Mouse (Mus musculus) hindbrain, embryonic 16.5 days (tissue): Measurements from ENCODE around the gene Pcdh10. TPM values are rescaled to one million over a fixed set of nuclear protein-coding genes. Genes with fewer than 3 reads are reported as not detected.

Source experiments
- ATAC-seq: fragments of 200-750 bp; cut with Nextera tagmentation; 2 replicates; pipeline ENCODE4 v1.8.0; 2017; ENCODE audit warnings: moderate TSS enrichment, moderate library complexity
- H3K27ac ChIP-seq: fragments of 300-500 bp; sonication (generic); 2 replicates; pipeline ENCODE4 v1.5.1; 2014; ENCODE audit warnings: low read depth, mild to moderate bottlenecking, control low read depth, low read length, moderate library complexity
- H3K27me3 ChIP-seq: fragments of 300-500 bp; sonication (generic); replicated peaks from 2 replicates; pipeline ENCODE4 v1.6.1; 2014; ENCODE audit warnings: low read length; ENCODE audit not compliant: control insufficient read depth, insufficient read depth
- H3K36me3 ChIP-seq: fragments of 300-500 bp; sonication (generic); 2 replicates; pipeline ENCODE4 v1.6.1; 2014; ENCODE audit warnings: mild to moderate bottlenecking, low read length, moderate library complexity, mixed read lengths; ENCODE audit not compliant: control insufficient read depth, insufficient read depth
- H3K4me1 ChIP-seq: fragments of 300-500 bp; sonication (generic); 2 replicates; pipeline ENCODE4 v1.6.1; 2014; ENCODE audit warnings: low read depth, low read length; ENCODE audit not compliant: control insufficient read depth, insufficient read depth
- H3K4me2 ChIP-seq: fragments of 300-500 bp; sonication (generic); 2 replicates; pipeline ENCODE4 v1.6.1; 2014; ENCODE audit warnings: mild to moderate bottlenecking, low read length, control low read depth, moderate library complexity
- H3K4me3 ChIP-seq: fragments of 300-500 bp; sonication (generic); 2 replicates; pipeline ENCODE4 v1.5.1; 2014; ENCODE audit warnings: mild to moderate bottlenecking, low read length, control low read depth, moderate library complexity
- H3K9ac ChIP-seq: fragments of 300-500 bp; sonication (generic); 2 replicates; pipeline ENCODE4 v1.6.1; 2014; ENCODE audit warnings: low read depth, mild to moderate bottlenecking, control low read depth, low read length, moderate library complexity
- H3K9me3 ChIP-seq: fragments of 300-500 bp; sonication (generic); 2 replicates; pipeline ENCODE4 v1.6.1; 2014; ENCODE audit warnings: mild to moderate bottlenecking, low read length, moderate library complexity; ENCODE audit not compliant: control insufficient read depth
- WGBS: fragments of 180-500 bp; shearing (Covaris S2); extraction: QIAGEN DNeasy Blood & Tissue Kit; methylation state at CpG from one replicate; pipeline ENCODE4 v1.1.7; 2014; 5-methylcytosine and 5-hydroxymethylcytosine counted together
- polyA plus RNA-seq: library from polyadenylated mRNA; unstranded; fragments of >200 nt; fragmentation: Nextera tagmentation; extraction: Ambion mirVana; gene quantifications from 2 replicates; pipeline ENCODE4 v1.2.1, GENCODE M21; 2015

The Pcdh10 gene
- polyA plus RNA-seq, 1 experiment from 2014 or later: 19.0 TPM

GRCm38 (mm10) chr3:45380811-45381761, 2.9 kb downstream of the Pcdh10 start:
- peak overlapping the region; percentile 65 for H3K4me2 ChIP-seq
- no peaks in the 10 kb centered on the region for H3K9me3 ChIP-seq
- peak overlapping the region; percentile 68 for H3K9ac ChIP-seq
- H3K27ac ChIP-seq: peak overlapping the region; percentile 76
- peak overlapping the region; percentile 73 for H3K4me3 ChIP-seq
- H3K4me1 ChIP-seq: peaks cover 7% of the 10 kb centered on the region
- WGBS: under 1% methylated on average over 72 of the region's 82 CpGs
- H3K27me3 ChIP-seq: no peaks in the 10 kb centered on the region
- no peak for ATAC-seq
- H3K36me3 ChIP-seq: no peaks in the 10 kb centered on the region

DNA sequence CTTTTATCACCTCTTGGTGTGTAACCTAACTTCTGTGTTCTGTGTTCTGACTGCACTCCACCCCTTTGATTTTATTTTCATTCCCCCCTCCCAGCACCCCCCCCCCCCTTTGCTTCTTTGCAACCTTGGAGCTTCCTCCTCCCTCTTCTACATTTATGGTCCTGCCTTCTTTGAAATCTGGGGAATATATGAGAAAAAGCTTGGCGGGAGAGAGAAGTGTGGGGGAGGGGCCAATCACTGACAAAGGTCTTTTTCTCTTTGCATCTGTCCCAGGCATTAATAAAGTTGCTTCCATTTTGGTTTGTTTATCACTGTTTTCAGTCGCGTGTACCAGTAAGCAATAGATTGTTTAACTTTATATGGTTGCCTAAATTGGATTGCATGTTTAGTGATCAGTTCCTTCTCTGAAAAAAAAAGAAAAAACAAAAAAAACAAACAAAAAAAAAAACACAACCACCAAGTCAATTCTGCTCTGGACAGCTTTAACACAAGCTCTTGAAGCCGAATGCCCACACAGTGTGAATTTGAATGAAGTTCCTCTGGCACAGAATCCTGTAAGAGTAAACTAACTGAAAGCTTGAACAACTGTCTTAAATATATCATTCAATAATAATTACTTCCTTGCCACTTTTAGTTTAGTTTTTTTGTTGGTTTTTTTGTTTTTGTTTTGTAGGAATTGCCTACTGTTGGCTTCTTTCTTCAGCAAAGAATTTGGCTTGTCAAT, 4.0 kb downstream of the Pcdh10 start:
- no peaks in the 10 kb centered on the region for H3K9me3 ChIP-seq
- peak overlapping the region; percentile 76 for H3K27ac ChIP-seq
- H3K27me3 ChIP-seq: no peaks in the 10 kb centered on the region
- no peaks in the 10 kb centered on the region for H3K36me3 ChIP-seq
- peaks cover 10% of the 10 kb centered on the region for H3K4me1 ChIP-seq
- no peak for ATAC-seq
- H3K4me3 ChIP-seq: peak overlapping the region; percentile 73
- H3K9ac ChIP-seq: peak overlapping the region; percentile 68
- 13% methylated on average over 4 of the region's 4 CpGs for WGBS
- H3K4me2 ChIP-seq: peak overlapping the region; percentile 65

DNA sequence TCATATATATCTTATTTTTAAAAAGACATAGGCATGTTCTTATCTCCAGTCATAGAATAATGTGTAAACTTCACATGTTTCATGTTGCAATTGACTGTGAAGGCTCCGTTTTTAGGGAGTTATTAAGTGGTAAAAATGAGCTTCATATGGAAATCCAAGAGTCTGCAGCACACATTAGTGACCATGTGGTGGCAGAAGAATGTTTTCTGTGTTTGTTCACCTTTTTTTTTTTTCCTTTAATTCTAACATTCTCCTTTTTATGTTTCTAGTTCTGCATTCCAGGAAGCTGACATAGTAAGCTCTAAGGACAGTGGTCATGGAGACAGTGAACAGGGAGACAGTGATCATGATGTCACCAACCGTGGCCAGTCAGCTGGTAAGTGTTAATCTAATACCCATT, 5.6 kb downstream of the Pcdh10 start:
- no peak for ATAC-seq
- H3K36me3 ChIP-seq: no peaks in the 10 kb centered on the region
- H3K27me3 ChIP-seq: no peaks in the 10 kb centered on the region
- WGBS: 37% methylated on average over 2 of the region's 2 CpGs
- no peak overlapping the region for H3K27ac ChIP-seq
- H3K4me1 ChIP-seq: peaks cover 10% of the 10 kb centered on the region
- peak overlapping the region; percentile 39 for H3K4me2 ChIP-seq
- H3K9ac ChIP-seq: no peak overlapping the region
- H3K9me3 ChIP-seq: no peaks in the 10 kb centered on the region
- peak overlapping the region; percentile 73 for H3K4me3 ChIP-seq

DNA sequence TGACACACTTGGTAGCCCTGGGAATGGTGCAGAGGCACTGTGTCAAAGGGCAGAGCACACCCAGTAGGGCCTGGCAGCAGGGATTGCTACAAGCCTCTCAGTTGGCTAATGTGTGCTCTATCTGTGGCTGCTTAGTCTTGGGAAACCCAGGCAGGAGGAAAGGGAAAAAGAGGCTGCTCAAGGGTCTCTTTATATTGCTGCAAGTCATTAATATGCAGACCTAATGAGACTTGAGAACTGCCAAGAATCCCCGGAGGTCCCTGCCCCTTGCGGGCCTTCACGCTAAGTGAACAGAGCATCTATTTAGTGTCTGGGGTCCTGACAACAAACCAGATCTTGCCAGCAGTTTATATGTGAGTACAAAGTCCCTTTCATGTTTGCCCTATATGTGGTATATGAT, 6.8 kb downstream of the Pcdh10 start:
- H3K4me2 ChIP-seq: peak overlapping the region; percentile 55
- peak; percentile 84 for ATAC-seq
- WGBS: 24% methylated on average over 3 of the region's 3 CpGs
- H3K9me3 ChIP-seq: no peaks in the 10 kb centered on the region
- peaks cover 10% of the 10 kb centered on the region for H3K4me1 ChIP-seq
- H3K27ac ChIP-seq: peak overlapping the region; percentile 19; the same call in 1 of the 2 replicates
- no peaks in the 10 kb centered on the region for H3K27me3 ChIP-seq
- no peaks in the 10 kb centered on the region for H3K36me3 ChIP-seq
- peak overlapping the region; percentile 30 for H3K4me3 ChIP-seq
- H3K9ac ChIP-seq: 0 out of 2 replicates have a peak overlapping the region, but pooled peaks have one; percentile 27

- peak overlapping the region; percentile 18 for H3K4me3 ChIP-seq
- WGBS: 30% methylated on average over 2 of the region's 2 CpGs
- no peak overlapping the region for H3K9ac ChIP-seq
These were observed 7.3 kb downstream of the Pcdh10 start for GRCm38 (mm10) chr3:45385451-45385850.

DNA sequence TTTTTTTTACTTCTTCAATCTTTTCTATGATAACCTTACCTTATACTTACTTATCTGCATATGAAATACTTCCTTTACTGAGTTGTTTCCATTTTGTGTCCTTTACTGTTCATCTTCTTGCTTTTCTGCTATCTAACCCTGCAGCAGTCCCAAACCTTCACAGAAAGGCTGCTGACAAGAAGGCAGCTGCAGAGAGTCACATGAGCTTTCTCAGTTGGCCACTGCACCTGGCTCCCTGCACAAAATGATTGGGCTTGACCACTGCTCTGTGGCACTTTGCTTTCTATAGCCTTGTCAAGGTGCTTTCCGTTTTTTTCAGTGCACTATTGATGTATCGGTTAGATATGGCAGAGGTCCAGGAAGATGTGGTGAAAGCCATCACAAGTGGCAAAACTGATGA, 8.3 kb downstream of the Pcdh10 start:
- Histone ChIP-seq H3K4me2 (peak overlapping the region; percentile 36), H3K9me3 (no peaks in the 10 kb centered on the region), H3K27me3 (no peaks in the 10 kb centered on the region), H3K36me3 (no peaks in the 10 kb centered on the region), H3K9ac (peak overlapping the region; percentile 47; the same call in 1 of the 2 replicates), H3K27ac (no peak overlapping the region), H3K4me1 (peaks cover 10% of the 10 kb centered on the region), H3K4me3 (no peak overlapping the region; the same call in 1 of the 2 replicates)
- WGBS: 46% methylated on average over 2 of the region's 2 CpGs
- ATAC-seq: no peak

More at GRCm38 (mm10) chr3:45385451-45385850, 7.3 kb downstream of the Pcdh10 start:
- peak overlapping the region; percentile 55 for H3K4me2 ChIP-seq
- no peaks in the 10 kb centered on the region for H3K9me3 ChIP-seq
- peaks cover 10% of the 10 kb centered on the region for H3K4me1 ChIP-seq
- no peak for ATAC-seq
- H3K27ac ChIP-seq: no peak overlapping the region; the same call in 1 of the 2 replicates
- H3K27me3 ChIP-seq: no peaks in the 10 kb centered on the region
- no peaks in the 10 kb centered on the region for H3K36me3 ChIP-seq

DNA sequence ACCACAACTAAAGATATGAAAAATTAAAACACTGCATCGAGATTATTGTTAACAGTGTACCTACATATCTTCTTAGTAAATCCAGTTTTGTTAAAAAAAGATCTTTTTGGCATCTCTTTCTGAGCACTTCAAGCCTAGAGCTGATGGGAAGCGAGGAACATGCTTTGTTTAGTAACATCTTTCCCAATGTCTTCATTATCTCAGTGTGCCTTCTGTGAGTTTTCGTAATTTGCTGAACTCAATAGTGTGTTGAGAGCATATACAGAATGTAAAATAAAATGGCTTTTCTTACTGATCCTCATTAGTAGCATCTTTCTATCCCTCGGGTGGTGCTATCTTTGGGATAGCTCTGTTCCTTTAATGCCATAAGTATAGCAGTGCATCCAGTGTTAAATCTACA, 18.9 kb downstream of the Pcdh10 start:
- Histone ChIP-seq H3K4me1 (no peaks in the 10 kb centered on the region), H3K27ac (no peak overlapping the region), H3K4me3 (no peak overlapping the region), H3K4me2 (no peak overlapping the region), H3K27me3 (no peaks in the 10 kb centered on the region), H3K36me3 (peaks cover 8% of the 10 kb centered on the region), H3K9ac (no peak overlapping the region), H3K9me3 (no peaks in the 10 kb centered on the region)
- ATAC-seq: no peak
- 75% methylated on average over 4 of the region's 4 CpGs for WGBS

DNA sequence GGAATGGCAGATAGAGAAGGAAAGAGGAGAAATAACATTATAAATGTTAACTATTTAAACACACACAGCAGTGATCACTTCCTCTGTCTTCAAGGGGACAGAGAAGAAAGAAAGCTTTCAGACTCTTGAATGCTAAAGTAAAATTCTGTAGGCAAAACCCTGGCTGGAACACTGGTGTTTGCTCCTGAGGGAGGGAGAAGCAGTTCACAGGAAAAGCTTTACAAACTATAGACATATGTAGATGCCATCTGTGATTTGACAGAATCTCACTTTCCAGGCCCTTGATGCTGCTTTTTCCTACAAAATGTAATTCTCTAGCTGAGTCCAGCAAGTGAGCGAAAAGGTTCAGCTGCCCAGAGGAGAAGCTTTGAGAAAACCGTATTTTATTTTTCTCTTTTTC, 25.0 kb downstream of the Pcdh10 start:
- 79% methylated on average over 2 of the region's 2 CpGs for WGBS
- no peak overlapping the region for H3K27ac ChIP-seq
- H3K4me3 ChIP-seq: no peak overlapping the region
- no peak overlapping the region for H3K9ac ChIP-seq
- no peaks in the 10 kb centered on the region for H3K27me3 ChIP-seq
- no peaks in the 10 kb centered on the region for H3K9me3 ChIP-seq
- H3K4me1 ChIP-seq: no peaks in the 10 kb centered on the region
- ATAC-seq: no peak
- H3K36me3 ChIP-seq: no peaks in the 10 kb centered on the region
- no peak overlapping the region for H3K4me2 ChIP-seq

DNA sequence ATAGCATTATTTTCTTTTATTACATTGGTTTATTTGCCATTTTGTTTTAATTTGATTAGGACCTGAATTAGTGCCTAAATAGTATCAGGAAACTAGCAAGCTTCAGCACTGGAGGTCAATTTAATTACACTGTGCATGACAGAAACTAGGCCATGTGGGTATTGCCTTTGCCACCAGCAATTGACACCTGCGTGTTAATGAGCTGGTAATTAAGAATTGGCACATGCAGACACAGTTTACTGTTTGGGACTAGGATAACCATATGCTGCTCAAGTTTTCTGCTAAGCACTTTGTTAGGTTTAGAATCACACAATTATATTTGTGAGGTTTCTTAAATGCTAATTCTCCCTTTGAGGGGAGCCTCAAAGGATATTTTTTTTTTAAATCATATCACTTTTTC, 53.5 kb downstream of the Pcdh10 start:
- H3K9me3 ChIP-seq: no peaks in the 10 kb centered on the region
- no peak overlapping the region for H3K9ac ChIP-seq
- no peak overlapping the region for H3K4me3 ChIP-seq
- no peak overlapping the region for H3K27ac ChIP-seq
- no peak overlapping the region for H3K4me2 ChIP-seq
- no peaks in the 10 kb centered on the region for H3K27me3 ChIP-seq
- no peaks in the 10 kb centered on the region for H3K36me3 ChIP-seq
- no peaks in the 10 kb centered on the region for H3K4me1 ChIP-seq
- peak; percentile 52 for ATAC-seq
- WGBS: 36% methylated on average over 1 of the region's 1 CpGs
